Mouse (Mus musculus) cerebellum, postnatal 25 days (tissue): ENCODE results near the gene Dram1.
A peak's percentile ranks its signal among the peaks of the same experiment; 100 is the strongest.

Experiments used
- DNase-seq, 2 experiments: peaks; one replicate each; pipeline ENCODE4 v3.0.0; 2021; ENCODE audit warnings: mixed read lengths in 2 of 2

Dram1 gene

GRCm38 (mm10) chr10:88346454-88347245 lies 32.2 kb downstream of the Dram1 start:
- DNase-seq: no peak

DNA sequence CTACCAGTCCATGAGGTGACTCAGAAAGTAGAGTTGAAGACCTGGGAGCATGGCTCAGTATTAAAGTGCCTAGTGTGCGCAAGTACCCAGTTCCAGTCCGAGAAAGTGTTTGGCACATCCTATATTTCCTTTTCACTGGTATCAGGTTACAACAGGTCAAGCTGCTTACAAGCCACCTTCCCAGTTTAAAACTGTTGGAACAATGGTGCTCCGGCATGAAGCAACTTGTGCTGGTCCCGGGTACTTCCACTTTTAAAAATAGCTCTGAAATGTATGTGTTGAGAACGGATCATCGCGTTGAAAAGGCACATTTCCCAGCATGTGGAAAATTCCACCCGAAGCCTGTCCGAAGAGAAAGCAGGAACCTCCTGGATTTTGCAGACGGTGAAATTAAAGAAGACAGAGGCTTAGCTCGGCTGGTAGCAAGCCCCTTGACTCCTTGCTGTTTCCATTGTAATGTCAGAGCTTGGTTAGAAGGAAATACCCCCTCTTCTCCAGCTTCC lies 32.9 kb downstream of the Dram1 start:
- DNase-seq: no peak

- no peak for DNase-seq
These were observed 37.5 kb downstream of the Dram1 start for GRCm38 (mm10) chr10:88341368-88341767.

GRCm38 (mm10) chr10:88340660-88341059 lies 38.2 kb downstream of the Dram1 start:
- DNase-seq: no peak

GRCm38 (mm10) chr10:88330695-88331094 lies 48.2 kb downstream of the Dram1 start:
- DNase-seq: no peak

DNA sequence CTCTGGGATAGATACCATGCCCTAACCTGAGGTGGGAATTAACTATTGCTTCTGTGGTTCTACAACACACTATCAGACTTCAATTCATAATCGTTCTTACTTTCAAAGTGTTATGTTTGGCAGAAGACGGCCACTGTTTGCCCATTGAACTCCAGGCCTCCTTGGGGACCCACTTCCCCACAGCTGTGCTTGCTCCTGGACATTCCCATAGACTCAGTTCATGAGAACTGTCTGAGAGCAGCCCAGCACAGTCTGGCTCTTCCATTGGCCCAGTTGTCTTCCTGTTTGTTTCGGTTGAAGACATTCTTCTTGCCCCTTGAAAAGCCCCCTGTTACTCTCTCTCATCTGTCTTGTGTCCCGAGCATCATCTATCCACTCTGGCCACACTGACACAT lies 50.8 kb downstream of the Dram1 start:
- no peak for DNase-seq

DNA sequence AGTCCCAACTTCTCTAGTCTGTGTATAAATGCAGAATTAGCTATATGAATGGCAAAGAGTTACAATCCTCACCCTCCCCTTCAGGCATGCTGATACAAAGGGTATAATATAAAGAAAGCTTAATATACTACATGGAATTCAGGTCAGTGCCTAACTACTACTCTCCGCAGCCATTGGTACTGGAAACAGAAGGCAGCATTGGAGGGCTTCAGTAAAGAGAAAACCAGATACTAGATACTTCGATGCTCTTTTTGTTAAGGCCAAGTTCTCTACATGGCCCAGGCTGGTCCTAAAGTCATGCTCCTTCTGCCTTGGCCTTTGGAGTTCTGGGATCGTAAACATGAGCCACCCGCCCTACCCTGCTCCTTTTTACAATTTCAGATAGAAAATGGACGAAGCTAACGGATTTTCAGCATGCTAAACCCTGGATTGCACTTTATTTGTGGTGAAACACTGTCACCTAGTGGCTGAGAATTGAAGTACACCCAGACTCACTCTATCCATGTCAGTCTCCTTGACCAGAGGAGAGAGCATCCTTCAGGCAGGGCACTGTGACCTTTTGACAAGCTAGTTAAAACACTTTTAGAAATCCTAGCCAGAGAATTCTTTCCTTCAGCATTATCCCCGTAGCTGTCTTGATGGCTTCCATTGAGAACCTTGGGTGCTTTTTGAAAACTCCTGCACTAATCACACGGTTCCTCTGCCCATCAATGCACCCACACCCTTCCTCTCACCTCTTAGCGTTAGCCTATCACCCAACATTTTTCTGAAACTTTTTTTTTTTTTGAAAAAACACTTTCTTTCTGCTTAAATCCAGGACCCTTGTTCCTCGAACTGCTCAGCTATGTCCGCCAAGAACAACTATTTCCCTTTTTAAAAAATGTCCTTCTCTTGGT lies 51.5 kb downstream of the Dram1 start:
- peak; percentile 75 to 85 for DNase-seq

GRCm38 (mm10) chr10:88321739-88322138 lies 57.1 kb downstream of the Dram1 start:
- DNase-seq: no peak

- DNase-seq: no peak
These were observed 58.0 kb downstream of the Dram1 start for GRCm38 (mm10) chr10:88320714-88321416.

DNA sequence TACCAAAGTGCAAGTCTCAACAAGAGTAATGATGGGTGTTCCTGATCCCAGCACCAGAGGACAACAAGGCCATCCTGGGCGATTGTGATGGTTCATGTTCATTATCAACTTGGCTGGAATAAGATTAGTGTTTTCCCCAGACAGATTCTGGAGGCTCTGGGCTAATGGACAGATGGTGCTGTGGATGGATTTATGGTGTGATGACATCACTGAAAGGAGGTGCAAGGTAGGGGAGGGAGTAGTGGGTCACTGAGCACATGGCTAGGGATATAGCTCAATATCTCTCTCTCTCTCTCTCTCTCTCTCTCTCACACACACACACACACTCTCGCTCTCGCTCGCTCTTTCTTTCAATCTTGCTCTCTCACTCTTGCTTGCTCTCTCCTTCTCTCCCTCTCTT lies 60.7 kb downstream of the Dram1 start:
- no peak for DNase-seq

DNA sequence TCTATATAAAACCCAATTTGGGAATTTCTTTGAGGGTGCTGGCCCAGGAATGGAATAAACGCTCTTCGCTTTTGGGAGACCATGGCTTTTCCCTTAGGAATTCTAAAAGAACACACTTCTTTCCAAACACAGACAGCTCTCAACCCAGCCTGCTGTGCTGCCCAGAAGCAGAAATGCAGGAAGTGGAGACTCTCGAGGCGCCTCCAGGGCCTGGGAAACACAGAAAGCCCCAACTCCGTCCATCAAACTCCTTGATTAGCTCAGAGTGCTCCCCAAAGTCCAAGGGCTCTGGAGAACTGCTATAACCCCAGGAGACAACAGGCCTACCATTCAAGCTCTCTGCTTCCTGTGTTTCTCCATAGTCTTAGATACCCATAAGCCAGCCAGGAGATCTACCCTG lies 61.7 kb downstream of the Dram1 start:
- DNase-seq: no peak

DNA sequence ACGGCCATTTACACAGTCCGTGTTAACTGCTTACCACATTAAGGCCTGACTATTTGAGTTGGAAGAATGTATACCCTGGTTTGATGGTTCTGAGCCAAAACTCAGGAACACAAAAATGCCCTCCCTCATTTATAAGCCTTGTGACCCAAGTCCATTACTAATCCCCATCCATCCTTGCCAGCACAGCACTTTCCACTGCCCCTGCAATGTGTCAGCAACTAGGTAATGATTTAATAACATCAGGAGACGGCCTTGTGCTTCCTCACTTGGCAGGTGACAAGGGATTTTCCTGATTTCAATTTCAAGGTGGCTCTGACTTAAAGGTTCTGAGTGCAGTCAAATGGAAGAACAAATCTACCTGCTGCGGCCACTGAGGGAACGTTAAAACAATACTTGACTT lies 64.0 kb downstream of the Dram1 start:
- DNase-seq: no peak

DNA sequence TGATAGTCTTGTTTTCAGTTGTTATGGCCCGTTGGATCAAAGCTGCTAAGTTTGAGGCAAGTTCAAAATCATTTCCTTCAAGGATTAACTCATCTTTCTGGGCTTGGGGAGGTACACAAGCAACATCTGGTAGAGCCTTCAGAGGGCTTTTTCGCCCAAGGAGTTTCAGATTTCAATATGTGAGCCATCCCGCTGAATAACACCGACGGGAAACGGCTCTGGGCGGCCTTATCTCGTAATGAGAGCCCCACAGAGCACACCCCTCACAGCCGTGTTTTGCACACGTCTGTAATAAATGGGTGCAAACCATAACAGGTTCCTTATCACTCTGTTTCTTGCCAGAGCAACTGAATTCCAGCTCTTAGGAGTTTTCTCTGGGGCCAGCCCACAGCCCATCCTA lies 69.0 kb downstream of the Dram1 start:
- DNase-seq: no peak

- DNase-seq: no peak
These were observed 72.6 kb downstream of the Dram1 start for GRCm38 (mm10) chr10:88306235-88306634.

DNA sequence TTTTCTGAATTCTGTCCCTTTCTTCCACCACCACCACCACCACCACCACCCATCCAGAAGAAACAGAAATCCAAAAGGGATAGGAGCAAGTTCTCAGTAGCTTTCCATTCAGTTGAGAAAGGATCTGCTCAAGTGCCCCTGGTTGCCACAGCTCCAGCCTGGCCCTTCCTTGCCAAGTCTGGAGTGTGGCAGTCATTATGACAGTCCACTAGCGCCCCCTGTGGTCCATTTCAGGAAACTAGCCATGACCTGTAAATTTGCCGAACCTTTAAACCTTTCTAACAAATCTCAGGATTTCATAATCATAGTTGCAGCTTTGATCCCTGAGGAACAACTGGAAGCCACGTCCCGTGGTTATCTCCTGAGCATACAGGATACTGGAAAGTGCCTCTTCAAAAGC lies 74.6 kb downstream of the Dram1 start:
- DNase-seq: peak; percentile 44 to 72

DNA sequence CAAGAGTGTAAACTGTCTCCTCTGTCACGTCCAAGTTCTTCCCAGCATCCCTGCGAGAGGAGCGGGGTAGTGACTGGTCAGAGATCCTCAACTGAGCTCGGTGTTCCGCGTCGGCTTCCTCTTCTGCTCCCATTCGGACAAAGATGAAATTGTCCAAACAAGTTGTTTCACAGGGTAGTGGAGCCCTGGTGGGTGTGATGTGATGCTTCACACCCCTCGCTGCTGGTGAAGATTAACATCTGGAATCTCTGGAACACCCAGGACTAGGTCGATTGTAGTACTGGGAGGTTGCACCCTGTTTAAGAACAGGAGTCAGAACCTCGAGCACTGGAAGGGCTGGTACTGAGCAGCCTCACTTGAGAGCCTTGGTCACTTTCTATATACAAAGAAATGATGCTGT lies 75.8 kb downstream of the Dram1 start:
- DNase-seq: no peak

- DNase-seq: no peak
These were observed 76.9 kb downstream of the Dram1 start for GRCm38 (mm10) chr10:88301802-88302470.

DNA sequence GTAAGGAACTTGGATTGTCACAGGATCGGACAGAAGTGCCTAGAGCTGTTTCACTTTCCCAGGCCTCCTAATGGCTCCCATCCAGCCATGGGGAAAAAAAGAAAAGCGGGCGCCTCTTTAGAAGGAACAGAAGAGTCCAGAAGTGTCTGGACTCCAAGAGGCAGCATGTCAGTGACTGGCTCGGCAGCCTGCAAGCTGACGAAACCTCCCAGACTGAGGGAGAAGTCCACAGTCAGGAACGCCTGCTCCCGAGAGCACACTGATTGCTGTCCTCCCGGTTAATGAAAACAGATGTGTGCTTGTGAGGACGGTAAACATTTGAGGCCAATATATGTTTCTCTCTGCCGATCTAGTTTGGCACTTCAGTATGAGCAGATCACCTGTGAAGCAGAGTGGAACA lies 81.9 kb downstream of the Dram1 start:
- DNase-seq: no peak

DNA sequence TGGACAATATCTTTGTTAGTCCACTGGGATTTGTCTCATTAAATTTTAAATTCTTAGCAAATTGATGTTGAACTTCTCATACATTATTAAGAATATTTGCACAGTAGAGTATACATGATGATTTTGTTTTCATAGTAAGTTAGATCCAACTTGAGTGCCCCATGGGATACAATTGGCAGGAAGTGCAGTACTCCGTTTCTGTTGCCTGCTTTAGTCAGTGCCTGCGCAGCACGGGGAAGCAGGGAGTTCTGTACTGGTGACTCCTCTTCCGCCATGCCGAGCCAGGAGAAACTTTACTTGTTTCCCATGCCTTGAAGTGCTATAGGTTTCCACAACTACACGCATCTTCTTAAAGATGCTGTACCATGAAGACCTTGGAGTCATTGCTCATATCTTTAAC lies 83.8 kb downstream of the Dram1 start:
- no peak for DNase-seq

GRCm38 (mm10) chr10:88288061-88288460 lies 90.8 kb downstream of the Dram1 start:
- DNase-seq: no peak

- no peak for DNase-seq
These were observed 91.6 kb downstream of the Dram1 start for GRCm38 (mm10) chr10:88287261-88287660.

DNA sequence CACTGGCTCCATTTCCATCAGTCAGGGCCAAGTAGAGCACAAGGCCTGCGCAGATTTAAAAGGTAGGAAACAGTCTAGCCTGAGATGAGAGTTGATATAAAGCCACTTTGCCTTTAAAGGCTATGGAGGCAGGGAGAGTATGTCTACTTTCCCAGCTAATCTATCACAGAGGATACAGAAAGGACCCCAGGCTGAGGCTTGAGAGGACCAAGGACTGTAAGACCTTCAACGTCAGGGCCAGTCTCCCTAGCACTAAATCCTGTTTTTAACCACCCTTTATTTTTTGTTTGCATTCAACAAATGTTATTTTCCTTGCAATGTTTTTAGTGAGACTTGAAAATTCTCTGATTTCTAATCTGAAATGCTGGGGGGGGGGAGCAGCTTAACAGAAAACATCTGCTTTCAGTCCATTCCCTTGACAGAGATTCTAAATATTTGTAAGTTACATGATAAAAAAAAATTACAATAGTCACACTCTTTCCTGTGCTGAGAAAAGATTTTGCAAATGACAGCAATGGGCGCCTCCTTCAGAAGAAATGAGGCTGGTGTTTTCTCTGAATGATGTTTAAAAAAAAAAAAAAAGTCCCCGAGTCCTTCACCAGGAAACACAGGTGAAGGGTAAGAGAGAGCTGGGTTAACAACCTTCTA lies 94.4 kb downstream of the Dram1 start:
- DNase-seq: no peak
